Mouse (Mus musculus) thymus, postnatal 4 days (tissue): ENCODE measurements around the gene Gnao1.

Experiments
- DNase-seq: peaks from one replicate; pipeline ENCODE4 v3.0.0; 2021

The Gnao1 gene

GRCm38 (mm10) chr8:93952511-93952910, 142.7 kb downstream of the Gnao1 start:
- DNase-seq: no peak

- no peak for DNase-seq
Observed at GRCm38 (mm10) chr8:93958402-93958801, 148.6 kb downstream of the Gnao1 start.

DNA sequence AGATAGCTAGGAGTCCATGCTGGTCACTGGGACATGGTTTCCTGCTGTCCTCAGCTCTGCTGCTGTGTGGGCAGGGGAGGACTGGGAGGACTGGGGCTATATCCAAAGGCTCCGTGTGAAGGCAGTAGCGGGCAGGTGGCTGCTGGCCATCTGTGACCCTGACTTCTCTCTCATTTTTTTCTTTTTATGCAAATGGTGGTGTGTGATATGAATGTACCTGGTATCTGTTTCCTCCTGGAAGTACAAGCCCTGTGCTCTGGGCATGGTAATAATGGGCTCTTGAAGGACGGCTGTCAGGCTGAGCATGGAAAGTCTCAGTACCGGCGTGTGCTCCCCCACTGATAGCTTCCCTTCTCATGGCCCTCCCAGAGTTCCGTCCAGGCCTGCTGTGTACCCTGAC, 151.1 kb downstream of the Gnao1 start:
- DNase-seq: no peak

- no peak for DNase-seq
Observed at GRCm38 (mm10) chr8:93968293-93968692, 158.5 kb downstream of the Gnao1 start.

DNA sequence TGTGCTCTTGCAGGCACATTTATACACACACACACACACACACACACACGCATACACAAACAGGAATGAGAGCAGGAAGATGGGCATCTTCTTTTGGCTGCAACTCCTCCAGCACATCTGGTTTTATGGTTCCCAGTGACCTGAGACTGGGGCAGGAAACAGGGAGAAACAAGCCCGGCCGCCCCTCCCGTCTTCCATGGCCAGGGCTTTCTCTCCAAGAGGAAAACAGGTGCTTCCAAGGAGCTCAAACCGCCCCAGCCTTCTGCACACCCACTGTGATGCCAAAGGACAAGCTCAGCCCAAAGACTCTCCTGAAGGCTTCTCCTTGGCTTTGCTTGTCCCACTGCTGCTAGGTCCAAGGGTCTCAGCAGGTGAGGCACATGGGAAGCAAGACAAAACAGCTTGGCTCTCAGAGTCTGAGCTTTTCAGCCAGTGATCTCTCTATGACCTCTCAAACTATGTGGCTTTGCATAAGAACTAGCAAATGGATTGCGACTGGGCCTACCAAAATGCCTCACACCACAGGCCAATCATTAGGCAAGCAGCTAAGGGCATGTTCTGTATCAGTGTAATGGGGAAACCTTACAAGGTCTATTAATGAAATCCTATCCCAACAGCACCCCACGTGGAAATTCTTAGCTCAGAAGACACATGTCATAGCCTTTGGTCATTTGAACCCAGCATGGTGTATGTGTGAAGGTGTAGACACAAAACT, 160.0 kb downstream of the Gnao1 start:
- DNase-seq: no peak

GRCm38 (mm10) chr8:93971451-93971850, 161.7 kb downstream of the Gnao1 start:
- DNase-seq: no peak

DNA sequence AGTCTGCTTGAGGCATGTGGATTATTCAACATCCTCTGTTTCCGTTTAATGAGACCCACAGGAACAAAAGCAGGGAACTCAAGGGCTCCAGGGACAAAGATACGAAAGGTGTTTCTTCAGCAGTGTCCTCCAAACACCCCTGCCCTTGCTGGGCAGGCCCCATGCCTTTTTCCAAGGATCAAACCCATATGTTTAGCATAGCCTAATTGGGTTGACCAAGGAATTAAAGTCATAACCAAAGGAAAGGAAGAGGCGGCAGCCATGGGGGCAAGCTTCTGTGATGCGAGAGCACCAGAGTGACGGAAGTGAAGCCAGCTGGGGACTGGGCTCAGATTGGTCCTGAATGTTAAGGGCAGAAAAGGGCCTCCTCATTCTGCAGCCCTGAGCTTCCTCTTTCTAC, 162.4 kb downstream of the Gnao1 start:
- no peak for DNase-seq

- no peak for DNase-seq
Observed at GRCm38 (mm10) chr8:93972971-93973734, 163.4 kb downstream of the Gnao1 start.

DNA sequence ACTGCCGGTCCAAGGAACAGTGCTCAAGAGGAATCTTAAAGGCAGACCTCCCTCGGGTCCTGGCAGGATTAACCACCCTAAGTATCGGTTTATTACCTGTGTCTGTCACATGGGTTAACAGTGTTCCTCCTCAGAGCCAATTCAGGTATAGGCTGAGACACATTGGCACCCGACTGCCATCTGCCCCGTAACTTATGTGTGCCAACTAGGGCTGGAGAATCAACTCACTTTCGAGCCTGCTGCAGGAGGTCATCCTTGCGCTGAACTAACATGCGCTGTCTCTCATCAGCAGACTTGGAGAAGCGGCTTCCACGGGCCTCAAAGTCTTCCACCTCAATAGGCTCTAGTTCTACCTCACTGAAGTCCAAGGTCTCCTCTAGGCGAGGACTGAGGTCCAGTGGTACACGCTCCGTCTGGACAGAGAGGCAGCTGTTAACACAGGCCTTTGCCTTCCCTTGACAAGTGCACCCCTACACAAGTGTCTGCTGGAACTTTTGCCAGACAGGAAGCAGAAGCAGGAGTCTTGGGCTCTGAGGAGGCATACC, 164.1 kb downstream of the Gnao1 start:
- no peak for DNase-seq

GRCm38 (mm10) chr8:93974602-93975186, 164.9 kb downstream of the Gnao1 start:
- no peak for DNase-seq

DNA sequence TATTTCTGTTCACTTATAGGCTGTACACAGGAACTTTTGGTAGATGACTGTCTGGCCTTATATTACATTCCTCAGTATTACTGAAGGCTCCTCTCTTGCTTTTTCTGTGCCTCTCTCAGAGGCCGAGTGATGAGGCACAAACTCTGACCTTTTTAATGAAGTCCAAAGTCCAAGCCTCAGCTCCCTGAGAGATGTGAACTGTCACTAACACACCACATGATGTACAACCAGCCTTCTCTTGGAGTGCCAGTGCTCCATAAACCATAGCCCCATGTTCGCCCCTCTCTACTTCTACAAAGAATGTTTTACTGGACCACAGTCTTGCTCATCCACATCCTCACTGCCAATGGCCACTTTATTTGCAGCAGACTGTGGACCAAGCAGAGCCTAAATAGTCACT, 165.6 kb downstream of the Gnao1 start:
- DNase-seq: no peak

DNA sequence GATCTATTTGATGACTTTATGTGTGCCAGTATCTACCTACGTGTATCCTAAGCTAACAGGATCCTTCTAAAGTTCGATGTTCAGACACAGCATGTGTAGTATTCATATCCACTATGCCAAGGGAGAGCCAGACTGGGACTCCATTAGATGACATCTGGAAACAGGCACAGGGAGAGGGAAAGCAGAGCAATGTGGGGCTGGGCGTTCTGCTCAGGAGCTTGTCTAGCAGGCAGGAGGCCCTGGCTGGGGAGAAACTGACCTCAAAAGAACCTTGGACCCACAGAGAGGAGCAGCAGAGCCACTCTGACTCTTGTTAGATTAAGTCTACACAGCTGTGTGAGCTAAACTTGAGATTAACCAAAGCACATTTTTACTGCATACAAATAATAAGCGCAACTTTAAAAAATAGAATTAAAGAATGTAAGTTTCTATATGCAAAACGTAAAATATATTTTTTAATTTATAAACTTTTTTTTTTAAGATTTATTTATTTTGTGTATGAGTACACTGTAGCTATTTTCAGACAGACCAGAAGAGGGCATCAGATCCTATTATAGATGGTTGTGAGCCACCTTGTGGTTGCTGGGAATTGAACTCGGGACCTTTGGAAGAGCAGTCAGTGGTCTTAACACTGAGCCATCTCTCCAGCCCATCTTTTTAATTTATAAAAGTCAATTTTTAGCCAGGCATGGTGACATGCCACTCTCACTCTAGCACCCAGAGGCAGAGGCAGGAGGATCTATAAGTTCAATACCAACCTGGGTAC, 166.9 kb downstream of the Gnao1 start:
- peak; percentile 2 for DNase-seq

- DNase-seq: no peak
Observed at GRCm38 (mm10) chr8:93980141-93980540, 170.4 kb downstream of the Gnao1 start.

DNA sequence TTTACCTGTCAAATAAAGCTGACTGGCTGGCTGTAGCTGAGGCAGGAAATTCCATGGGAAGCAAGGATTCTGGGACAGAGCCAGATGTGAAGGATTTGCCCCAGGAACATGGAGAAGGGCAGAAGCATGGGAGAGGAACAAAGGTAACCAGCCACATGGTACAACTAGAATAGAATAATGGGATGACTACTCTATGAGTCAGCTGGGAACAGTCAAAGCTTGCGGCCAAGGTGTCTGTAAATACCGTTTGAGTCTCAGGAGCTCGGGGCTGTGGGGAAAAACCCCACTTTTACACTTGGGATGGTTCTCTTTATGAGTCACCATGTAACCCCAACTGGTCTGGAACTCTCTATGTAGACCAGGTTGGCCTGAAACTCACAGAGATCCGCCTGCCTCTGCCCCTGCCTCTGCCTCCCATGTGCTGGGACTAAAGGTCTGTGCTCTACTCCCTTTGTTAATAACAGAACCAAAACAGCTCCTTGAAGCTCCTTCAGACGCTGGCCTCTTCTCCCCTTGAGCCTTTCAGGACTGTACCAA, 172.0 kb downstream of the Gnao1 start:
- no peak for DNase-seq

GRCm38 (mm10) chr8:93983827-93984226, 174.1 kb downstream of the Gnao1 start:
- DNase-seq: no peak

- no peak for DNase-seq
Observed at GRCm38 (mm10) chr8:93984731-93985130, 175.0 kb downstream of the Gnao1 start.

DNA sequence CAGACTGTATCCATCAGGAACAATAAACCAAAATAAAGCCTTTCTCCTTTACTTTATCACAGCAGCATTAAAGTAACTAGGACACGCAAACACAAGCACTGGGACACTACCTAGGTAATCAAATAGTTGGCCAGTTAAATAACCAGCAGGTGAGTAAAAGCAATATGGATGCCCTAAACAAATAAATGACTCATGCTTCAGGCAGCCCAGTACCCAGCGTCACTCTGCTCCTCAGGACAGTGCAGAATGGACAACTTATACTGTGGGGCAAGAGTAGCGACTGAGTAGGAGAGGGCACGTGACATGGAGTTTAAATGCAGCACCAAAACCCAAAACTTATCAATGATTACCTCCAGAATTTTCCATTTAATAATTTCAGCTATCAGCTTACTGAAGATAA, 180.0 kb downstream of the Gnao1 start:
- DNase-seq: no peak

GRCm38 (mm10) chr8:93998961-93999360, 189.2 kb downstream of the Gnao1 start:
- DNase-seq: no peak

DNA sequence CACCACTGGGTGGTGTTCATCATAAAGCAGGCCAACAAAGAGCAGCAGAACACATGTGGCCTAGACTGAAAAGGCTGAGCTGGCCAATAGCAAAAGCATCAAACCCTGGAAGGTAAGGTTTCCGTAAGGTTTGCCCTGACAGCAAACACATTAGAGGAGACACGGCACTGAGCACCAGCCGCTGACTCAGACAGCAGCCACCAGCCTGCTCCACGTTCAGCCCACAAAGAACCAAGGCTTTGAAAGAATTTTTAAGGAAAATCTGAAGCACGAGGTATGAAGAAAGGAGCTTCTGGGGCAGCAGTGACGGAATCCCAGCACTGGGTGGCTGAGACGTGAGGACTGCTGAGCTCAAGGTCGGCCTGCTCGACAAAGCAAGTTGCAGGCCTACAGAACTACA, 194.4 kb downstream of the Gnao1 start:
- DNase-seq: no peak

- DNase-seq: peak; percentile 9
Observed at GRCm38 (mm10) chr8:94009243-94009845, 199.6 kb downstream of the Gnao1 start.

GRCm38 (mm10) chr8:94010101-94010705, 200.4 kb downstream of the Gnao1 start:
- DNase-seq: peak; percentile 10
